Mouse (Mus musculus): ENCODE measurements at regions not wholly inside any gene's neighbourhood (a gene's known extent, or its start where the extent isn't known, plus 50 kb on each side); places are given as distances from the start of the nearest gene placed in this dataset.

GRCm38 (mm10) chr9:120769056-120769455 is 160.0 kb upstream of the Ctnnb1 start:
- DNase-seq = no peak

- DNase-seq = no peak
Measured at GRCm38 (mm10) chr9:120769679-120770078, 159.3 kb upstream of the Ctnnb1 start.

- no peak for DNase-seq
Measured at GRCm38 (mm10) chr9:120770886-120771285, 158.1 kb upstream of the Ctnnb1 start.

GRCm38 (mm10) chr9:120771896-120772530 is 157.0 kb upstream of the Ctnnb1 start:
- no peak for DNase-seq

- peak; percentile 39 for DNase-seq
Measured at GRCm38 (mm10) chr9:120774251-120774650, 154.8 kb upstream of the Ctnnb1 start.

GRCm38 (mm10) chr9:120774772-120775171 is 154.2 kb upstream of the Ctnnb1 start:
- peak; percentile 46 for DNase-seq

- no peak for DNase-seq
Measured at GRCm38 (mm10) chr9:120775721-120776120, 153.3 kb upstream of the Ctnnb1 start.

- peak; percentile 60 for DNase-seq
Measured at GRCm38 (mm10) chr9:120776456-120777001, 152.5 kb upstream of the Ctnnb1 start.

- DNase-seq = no peak
Measured at GRCm38 (mm10) chr9:120777016-120777415, 152.0 kb upstream of the Ctnnb1 start.

GRCm38 (mm10) chr9:120777501-120777900 is 151.5 kb upstream of the Ctnnb1 start:
- DNase-seq = peak; percentile 70

GRCm38 (mm10) chr9:120778423-120778822 is 150.6 kb upstream of the Ctnnb1 start:
- peak; percentile 55 for DNase-seq

GRCm38 (mm10) chr9:120794210-120794609 is 134.8 kb upstream of the Ctnnb1 start:
- peak; percentile 4 for DNase-seq

- no peak for DNase-seq
Measured at GRCm38 (mm10) chr9:120796111-120796880, 132.7 kb upstream of the Ctnnb1 start.

- no peak for DNase-seq
Measured at GRCm38 (mm10) chr9:120797996-120798663, 130.9 kb upstream of the Ctnnb1 start.

- no peak for DNase-seq
Measured at GRCm38 (mm10) chr9:120798901-120799300, 130.1 kb upstream of the Ctnnb1 start.

GRCm38 (mm10) chr9:120802646-120803045 is 126.4 kb upstream of the Ctnnb1 start:
- no peak for DNase-seq

GRCm38 (mm10) chr9:120804760-120805294 is 124.2 kb upstream of the Ctnnb1 start:
- DNase-seq = no peak

- DNase-seq = no peak
Measured at GRCm38 (mm10) chr9:120808741-120809425, 120.1 kb upstream of the Ctnnb1 start.

- no peak for DNase-seq
Measured at GRCm38 (mm10) chr9:120811522-120811921, 117.5 kb upstream of the Ctnnb1 start.

- DNase-seq = no peak
Measured at GRCm38 (mm10) chr9:120812667-120813210, 116.3 kb upstream of the Ctnnb1 start.

- DNase-seq = no peak
Measured at GRCm38 (mm10) chr9:120814286-120814685, 114.7 kb upstream of the Ctnnb1 start.

- DNase-seq = no peak
Measured at GRCm38 (mm10) chr9:120818726-120819317, 110.2 kb upstream of the Ctnnb1 start.
